Mouse (Mus musculus) forebrain, embryonic 14.5 days (tissue): ENCODE results near the gene Foxk1. TPM values are rescaled to one million over a fixed set of nuclear protein-coding genes. Genes with fewer than 3 reads are reported as not detected.

Source experiments
- ATAC-seq: fragments of 200-750 bp; cut with Nextera tagmentation; 2 replicates; pipeline ENCODE4 v1.8.0; 2017; ENCODE audit warnings: mild to moderate bottlenecking, moderate library complexity
- DNase-seq: peaks from one replicate; pipeline ENCODE4 v3.0.0-alpha.2; 2015; ENCODE audit warnings: low spot score
- H3K27ac ChIP-seq: fragments of 300-500 bp; sonication (generic); 2 replicates; pipeline ENCODE4 v1.5.1; 2014; ENCODE audit warnings: low read depth, mild to moderate bottlenecking, control low read depth, low read length, moderate library complexity
- H3K27me3 ChIP-seq: fragments of 300-500 bp; sonication (generic); replicated peaks from 2 replicates; pipeline ENCODE4 v1.6.1; 2014; ENCODE audit warnings: low read length, control low read depth, mixed read lengths; ENCODE audit not compliant: control insufficient read depth, insufficient read depth
- H3K36me3 ChIP-seq: fragments of 300-500 bp; sonication (generic); 2 replicates; pipeline ENCODE4 v1.6.1; 2014; ENCODE audit warnings: low read length, control low read depth; ENCODE audit not compliant: control insufficient read depth, insufficient read depth
- H3K4me1 ChIP-seq: fragments of 300-500 bp; sonication (generic); 2 replicates; pipeline ENCODE4 v1.6.1; 2014; ENCODE audit warnings: antibody characterized with exemption, low read length, control low read depth; ENCODE audit not compliant: control insufficient read depth, insufficient read depth
- H3K4me2 ChIP-seq: fragments of 300-500 bp; sonication (generic); 2 replicates; pipeline ENCODE4 v1.6.1; 2014; ENCODE audit warnings: mild to moderate bottlenecking, control low read depth, low read length
- H3K4me3 ChIP-seq: fragments of 300-500 bp; sonication (generic); 2 replicates; pipeline ENCODE4 v1.5.1; 2014; ENCODE audit warnings: low read depth, low read length, control low read depth
- H3K9ac ChIP-seq: fragments of 300-500 bp; sonication (generic); 2 replicates; pipeline ENCODE4 v1.6.1; 2014; ENCODE audit warnings: mild to moderate bottlenecking, low read length, control low read depth, moderate library complexity
- H3K9me3 ChIP-seq: fragments of 300-500 bp; sonication (generic); replicated peaks from 2 replicates; pipeline ENCODE4 v1.6.1; 2016; ENCODE audit warnings: low read length, control low read depth, mixed read lengths; ENCODE audit not compliant: control insufficient read depth
- WGBS: fragments of 180-500 bp; shearing (Covaris S2); extraction: QIAGEN DNeasy Blood & Tissue Kit; methylation state at CpG from one replicate; pipeline ENCODE4 v1.1.7; 2014; 5-methylcytosine and 5-hydroxymethylcytosine counted together
- polyA plus RNA-seq: library from polyadenylated mRNA; unstranded; fragments of >200 nt; fragmentation: Nextera tagmentation; extraction: Ambion mirVana; gene quantifications from 2 replicates; pipeline ENCODE4 v1.2.1, GENCODE M21; 2014

Gene Foxk1
- polyA plus RNA-seq, 1 experiment from 2014 or later, result 1.8 TPM

DNA sequence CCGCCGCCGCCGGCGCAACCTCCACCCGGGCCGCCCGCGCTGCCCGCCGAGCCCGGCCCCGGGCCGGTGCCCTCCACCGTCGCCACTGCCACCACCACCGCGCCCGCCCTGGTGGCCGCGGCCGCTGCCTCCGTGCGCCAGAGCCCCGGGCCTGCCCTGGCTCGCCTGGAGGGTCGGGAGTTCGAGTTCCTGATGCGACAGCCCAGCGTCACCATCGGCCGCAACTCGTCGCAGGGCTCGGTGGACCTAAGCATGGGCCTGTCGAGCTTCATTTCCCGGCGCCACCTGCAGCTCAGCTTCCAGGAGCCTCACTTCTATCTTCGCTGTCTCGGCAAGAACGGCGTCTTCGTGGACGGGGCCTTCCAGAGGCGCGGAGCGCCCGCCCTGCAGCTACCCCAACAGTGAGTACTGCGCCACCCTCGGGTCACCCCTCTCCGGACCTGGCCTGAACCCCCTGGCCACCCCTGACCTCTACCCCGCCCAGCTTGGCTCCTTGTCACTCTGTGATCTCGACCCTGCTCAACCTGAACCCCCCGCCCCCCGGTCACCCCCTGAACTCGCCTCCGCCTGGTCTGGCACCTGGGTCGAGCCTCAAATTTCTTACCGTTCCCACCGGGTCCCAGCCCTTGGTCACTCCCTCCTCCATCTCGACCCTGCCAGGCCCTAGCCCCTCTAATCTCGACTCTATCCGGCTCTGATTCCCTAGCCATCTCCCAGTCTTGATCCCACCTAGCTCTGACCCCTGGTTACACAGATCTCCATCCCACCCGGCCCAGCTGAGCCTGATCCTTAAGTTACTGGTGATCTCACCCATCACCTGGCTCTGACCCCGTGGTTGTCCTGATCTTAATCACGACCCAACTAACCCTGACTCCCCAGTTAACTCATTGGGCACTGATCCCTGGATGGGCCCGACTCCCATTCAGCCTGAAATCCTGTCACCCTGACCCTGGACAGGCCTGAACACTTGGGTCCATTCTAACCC is 636 bp downstream of the Foxk1 start:
- H3K27me3 ChIP-seq, result no peaks in the 10 kb centered on the region
- DNase-seq (peak; percentile 47), ATAC-seq (peak; percentile 2)
- peak overlapping the region; percentile 79; the same call in 1 of the 2 replicates for H3K27ac ChIP-seq
- no peaks in the 10 kb centered on the region for H3K9me3 ChIP-seq
- peak overlapping the region; percentile 93 for H3K9ac ChIP-seq
- H3K4me3 ChIP-seq, result peak overlapping the region; percentile 96
- under 1% methylated on average over 57 of the region's 67 CpGs for WGBS
- 0 out of 2 replicates have a peak, but pooled peaks cover 5% of the 10 kb centered on the region for H3K36me3 ChIP-seq
- H3K4me1 ChIP-seq, result peaks cover 24% of the 10 kb centered on the region
- H3K4me2 ChIP-seq, result peak overlapping the region; percentile 92

DNA sequence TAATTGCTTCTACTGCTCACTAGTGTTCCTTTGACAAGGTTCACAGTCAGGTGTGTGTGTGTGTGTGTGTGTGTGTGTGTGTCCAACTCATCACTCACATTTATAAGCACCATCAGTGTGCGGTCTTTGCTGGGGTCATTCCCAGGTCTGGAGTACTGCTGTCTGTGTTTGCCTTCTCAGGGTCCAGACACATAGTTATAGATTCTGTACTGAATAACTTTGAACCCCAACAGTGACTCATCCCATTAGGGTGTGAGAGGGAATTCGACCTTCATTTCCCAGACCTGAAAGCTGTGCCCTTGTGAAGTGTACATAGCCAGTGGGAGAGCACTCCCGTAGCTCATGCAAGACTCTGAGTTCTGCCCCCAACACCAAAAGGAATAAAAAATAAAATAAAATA is 2.4 kb downstream of the Foxk1 start:
- Histone ChIP-seq H3K4me3 (no peak overlapping the region), H3K9me3 (no peaks in the 10 kb centered on the region), H3K27me3 (no peaks in the 10 kb centered on the region), H3K4me1 (peaks cover 27% of the 10 kb centered on the region), H3K4me2 (peak overlapping the region; percentile 92), H3K27ac (no peak overlapping the region), H3K9ac (no peak overlapping the region), H3K36me3 (0 out of 2 replicates have a peak, but pooled peaks cover 7% of the 10 kb centered on the region)
- no peak for DNase-seq
- 82% methylated on average over 3 of the region's 3 CpGs for WGBS
- ATAC-seq, result no peak

DNA sequence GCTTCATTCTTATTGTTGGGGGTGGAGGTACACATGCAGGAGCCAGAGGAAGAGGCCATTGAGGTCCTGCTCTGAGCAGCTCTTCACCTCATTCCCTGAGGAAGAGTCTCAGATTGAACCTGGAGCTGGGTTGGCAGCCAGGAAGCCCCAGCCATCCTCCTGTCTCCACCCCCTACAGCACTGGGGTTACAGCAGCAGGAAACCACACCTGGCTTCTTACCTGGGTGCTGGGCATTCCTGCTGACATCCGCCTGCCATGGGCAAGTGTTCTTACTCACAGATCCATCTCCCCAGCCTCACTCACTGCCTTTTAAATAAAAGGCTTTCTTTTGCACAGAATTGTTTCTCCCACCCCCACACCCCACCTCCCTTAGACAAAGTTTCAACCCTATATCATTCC is 3.0 kb downstream of the Foxk1 start:
- no peak overlapping the region for H3K4me3 ChIP-seq
- H3K4me2 ChIP-seq, result 0 out of 2 replicates have a peak overlapping the region, but pooled peaks have one; percentile 92
- H3K36me3 ChIP-seq, result 0 out of 2 replicates have a peak, but pooled peaks cover 7% of the 10 kb centered on the region
- H3K27me3 ChIP-seq, result no peaks in the 10 kb centered on the region
- DNase-seq (no peak), ATAC-seq (no peak)
- 83% methylated on average over 1 of the region's 1 CpGs for WGBS
- H3K9ac ChIP-seq, result 0 out of 2 replicates have a peak overlapping the region, but pooled peaks have one; percentile 21
- H3K9me3 ChIP-seq, result no peaks in the 10 kb centered on the region
- peaks cover 31% of the 10 kb centered on the region for H3K4me1 ChIP-seq
- no peak overlapping the region for H3K27ac ChIP-seq

DNA sequence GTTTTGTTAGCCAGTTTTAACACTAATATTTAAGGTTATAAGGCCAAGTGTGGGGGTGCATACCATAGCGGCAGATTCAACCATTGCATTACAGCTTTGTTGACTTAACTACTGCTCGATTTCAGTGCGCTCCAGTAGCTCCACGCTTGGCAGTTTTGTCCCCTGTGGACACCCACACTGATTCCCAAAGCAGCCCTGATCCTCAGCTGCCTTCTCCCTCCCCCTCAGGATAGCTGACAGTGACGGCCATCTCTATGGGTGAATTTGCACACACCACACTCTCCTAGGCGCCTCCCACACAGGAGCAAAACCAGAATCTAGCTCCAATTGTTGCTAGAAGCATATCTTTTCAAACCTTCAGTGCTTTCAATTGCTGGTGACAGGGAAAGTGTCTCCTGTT is 4.1 kb downstream of the Foxk1 start:
- 0 out of 2 replicates have a peak, but pooled peaks cover 7% of the 10 kb centered on the region for H3K36me3 ChIP-seq
- H3K9me3 ChIP-seq, result no peaks in the 10 kb centered on the region
- no peak for DNase-seq
- peaks cover 39% of the 10 kb centered on the region for H3K4me1 ChIP-seq
- WGBS, result 90% methylated on average over 6 of the region's 6 CpGs
- ATAC-seq, result no peak
- no peak overlapping the region for H3K9ac ChIP-seq
- H3K27ac ChIP-seq, result no peak overlapping the region
- H3K4me3 ChIP-seq, result no peak overlapping the region
- H3K4me2 ChIP-seq, result no peak overlapping the region
- H3K27me3 ChIP-seq, result no peaks in the 10 kb centered on the region

DNA sequence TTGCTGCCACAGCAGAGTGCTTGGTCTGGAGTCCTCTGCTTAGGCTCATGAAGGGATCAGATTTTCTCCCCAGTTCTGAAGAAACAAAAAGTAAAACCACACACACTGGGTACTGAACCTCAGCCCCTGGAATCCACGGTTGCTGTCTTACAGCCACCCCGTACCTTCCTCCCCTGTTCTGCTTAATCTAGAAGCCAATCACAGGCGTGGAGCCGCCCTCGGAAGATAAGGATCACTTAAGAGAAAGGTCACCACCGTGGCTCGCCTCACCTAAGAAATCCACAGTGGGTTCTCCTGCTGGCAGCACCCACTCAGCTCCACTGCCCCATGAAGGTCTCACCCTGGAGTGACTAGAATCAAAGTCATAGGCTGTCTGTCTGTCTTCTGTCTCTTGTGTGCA is 5.1 kb downstream of the Foxk1 start:
- H3K4me3 ChIP-seq, result no peak overlapping the region
- 0 out of 2 replicates have a peak, but pooled peaks cover 7% of the 10 kb centered on the region for H3K36me3 ChIP-seq
- no peak overlapping the region for H3K4me2 ChIP-seq
- H3K27me3 ChIP-seq, result no peaks in the 10 kb centered on the region
- no peak overlapping the region for H3K9ac ChIP-seq
- peaks cover 36% of the 10 kb centered on the region for H3K4me1 ChIP-seq
- DNase-seq, result no peak
- H3K9me3 ChIP-seq, result no peaks in the 10 kb centered on the region
- H3K27ac ChIP-seq, result no peak overlapping the region
- ATAC-seq, result no peak
- WGBS, result 91% methylated on average over 7 of the region's 7 CpGs

DNA sequence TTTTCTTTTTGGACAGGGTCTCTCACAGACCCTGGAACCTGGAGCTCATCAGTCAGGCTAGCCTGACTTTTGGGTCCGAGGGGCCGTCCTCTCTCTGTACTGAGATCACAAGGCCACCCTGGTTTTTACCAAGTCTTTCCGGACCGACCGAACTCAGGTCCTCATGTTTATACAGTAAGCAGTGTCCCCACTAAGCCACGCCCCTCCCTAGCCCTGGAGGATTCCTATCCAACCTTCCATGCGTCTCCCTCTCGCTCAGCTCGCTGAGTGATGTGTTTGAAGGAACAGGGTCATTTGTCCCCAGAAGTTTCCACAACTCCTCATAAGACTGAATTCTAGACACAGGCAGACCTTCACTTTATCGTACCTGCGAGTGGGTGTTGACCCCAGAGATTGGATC is 5.6 kb downstream of the Foxk1 start:
- no peak for DNase-seq

DNA sequence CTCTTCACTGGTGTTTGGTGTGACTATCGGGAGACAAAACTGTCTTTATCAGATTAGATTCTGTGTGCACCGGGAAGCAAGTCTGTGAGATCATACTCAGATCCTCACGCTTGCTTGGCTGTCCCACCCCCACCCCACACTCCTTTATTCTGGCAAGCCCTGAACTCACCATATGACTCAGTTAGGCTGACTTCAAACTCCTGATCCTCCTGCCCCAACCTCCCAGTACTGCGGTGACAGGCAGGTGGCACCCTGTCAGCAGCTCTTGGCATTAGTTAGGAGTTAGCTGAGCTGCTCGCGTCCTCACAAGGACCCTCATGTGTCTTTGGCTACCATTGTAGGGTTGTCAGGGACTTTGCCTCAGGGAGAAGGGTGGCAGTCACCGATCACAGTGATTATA is 6.1 kb downstream of the Foxk1 start:
- Histone ChIP-seq H3K27me3 (no peaks in the 10 kb centered on the region), H3K4me3 (no peak overlapping the region), H3K9ac (no peak overlapping the region), H3K27ac (no peak overlapping the region), H3K4me1 (peaks cover 32% of the 10 kb centered on the region), H3K9me3 (no peaks in the 10 kb centered on the region), H3K36me3 (0 out of 2 replicates have a peak, but pooled peaks cover 7% of the 10 kb centered on the region), H3K4me2 (no peak overlapping the region)
- WGBS, result 72% methylated on average over 7 of the region's 7 CpGs
- DNase-seq, result no peak
- ATAC-seq, result peak; percentile 36; the same call in 1 of the 2 replicates

More for the DNA sequence above, 5.6 kb downstream of the Foxk1 start:
- WGBS, result 89% methylated on average over 11 of the region's 11 CpGs
- no peak for ATAC-seq
- Histone ChIP-seq H3K9me3 (no peaks in the 10 kb centered on the region), H3K27me3 (no peaks in the 10 kb centered on the region), H3K4me2 (no peak overlapping the region), H3K4me3 (no peak overlapping the region), H3K4me1 (peaks cover 36% of the 10 kb centered on the region), H3K36me3 (0 out of 2 replicates have a peak, but pooled peaks cover 7% of the 10 kb centered on the region), H3K9ac (no peak overlapping the region), H3K27ac (no peak overlapping the region)

DNA sequence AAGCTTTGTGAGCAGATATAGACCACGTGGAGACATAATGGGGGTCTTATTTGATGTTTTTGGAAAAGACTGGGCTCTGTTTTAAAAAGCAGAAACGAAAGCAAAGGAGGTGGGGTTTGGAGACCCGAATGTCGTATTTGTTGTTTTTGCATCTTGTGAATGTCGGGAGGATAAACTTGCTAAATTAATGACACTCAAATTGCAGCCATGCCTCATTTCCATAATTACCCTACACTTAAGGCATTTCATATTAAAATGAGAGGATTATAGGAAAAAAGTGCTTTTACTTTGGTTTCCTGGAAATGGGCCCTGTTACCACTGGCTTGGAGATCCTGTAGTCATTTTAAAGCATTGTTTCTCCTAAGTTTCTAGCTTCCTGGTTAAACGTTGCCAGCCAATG is 7.9 kb downstream of the Foxk1 start:
- 0 out of 2 replicates have a peak, but pooled peaks cover 7% of the 10 kb centered on the region for H3K36me3 ChIP-seq
- no peak overlapping the region for H3K4me3 ChIP-seq
- H3K4me1 ChIP-seq, result peaks cover 18% of the 10 kb centered on the region
- no peak overlapping the region for H3K27ac ChIP-seq
- 21% methylated on average over 6 of the region's 6 CpGs for WGBS
- H3K27me3 ChIP-seq, result no peaks in the 10 kb centered on the region
- no peak overlapping the region for H3K9ac ChIP-seq
- no peak overlapping the region for H3K4me2 ChIP-seq
- DNase-seq, result peak; percentile 50
- no peaks in the 10 kb centered on the region for H3K9me3 ChIP-seq
- ATAC-seq, result no peak

DNA sequence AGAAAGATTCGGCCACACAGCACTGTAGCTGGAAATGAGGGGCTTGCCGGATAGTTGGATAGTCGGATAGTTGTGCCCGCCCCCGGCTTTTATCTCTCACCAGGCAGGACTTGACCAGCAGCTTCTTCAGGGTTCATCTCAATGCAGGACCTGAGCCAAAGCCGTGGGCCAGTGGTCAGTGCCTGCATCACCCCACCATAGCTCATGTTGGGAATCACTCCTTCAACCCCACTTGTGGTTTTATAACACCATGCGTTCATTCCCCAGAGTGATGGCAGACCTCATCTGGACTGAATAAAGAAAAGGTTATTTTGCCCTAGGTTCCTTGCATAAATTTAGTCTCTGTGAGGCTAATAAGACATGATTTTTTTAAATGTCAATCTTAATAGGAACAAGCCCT is 9.1 kb downstream of the Foxk1 start:
- no peak overlapping the region for H3K27ac ChIP-seq
- 58% methylated on average over 7 of the region's 7 CpGs for WGBS
- H3K9me3 ChIP-seq, result no peaks in the 10 kb centered on the region
- H3K4me2 ChIP-seq, result no peak overlapping the region
- DNase-seq (no peak), ATAC-seq (no peak)
- H3K4me3 ChIP-seq, result no peak overlapping the region
- H3K4me1 ChIP-seq, result peaks cover 18% of the 10 kb centered on the region
- 0 out of 2 replicates have a peak, but pooled peaks cover 7% of the 10 kb centered on the region for H3K36me3 ChIP-seq
- no peaks in the 10 kb centered on the region for H3K27me3 ChIP-seq
- H3K9ac ChIP-seq, result no peak overlapping the region
